Mouse (Mus musculus) bone marrow macrophage, adult 2 months (primary cell): ENCODE measurements at regions not wholly inside any gene's neighbourhood (a gene's known extent, or its start where the extent isn't known, plus 50 kb on each side); places are given as distances from the start of the nearest gene placed in this dataset.

Source experiments
- CTCF ChIP-seq: IDR thresholded peaks from 2 replicates; pipeline ENCODE4 v1.5.1; 2012; ENCODE audit warnings: low read depth, mild to moderate bottlenecking, low read length, moderate library complexity
- POLR2A ChIP-seq: IDR thresholded peaks from 2 replicates; pipeline ENCODE4 v1.6.1; 2012; ENCODE audit warnings: mild to moderate bottlenecking, low read depth, low read length, borderline replicate concordance

DNA sequence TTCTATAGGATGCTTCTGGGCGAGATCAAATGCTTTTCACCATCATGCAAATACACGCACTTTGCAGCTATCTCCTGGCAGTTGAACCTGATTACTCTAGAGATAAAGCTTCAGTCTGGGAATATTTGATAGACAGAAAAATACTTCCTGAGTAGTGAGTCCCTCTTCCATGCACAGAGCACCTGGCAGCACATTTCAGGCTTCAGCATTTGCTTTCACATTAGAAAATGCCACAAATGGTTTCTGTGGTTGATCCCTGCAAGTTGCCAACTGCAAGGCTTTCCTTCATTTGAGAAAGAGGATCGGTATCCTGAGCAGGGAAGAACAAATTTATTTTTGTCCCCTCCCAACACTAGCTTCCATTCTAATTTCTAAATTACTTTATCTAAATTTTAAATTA lies 155.5 kb upstream of the Negr1 start:
- no peak for TF ChIP-seq CTCF
- TF ChIP-seq POLR2A: no peak
